ENCODE assay signal across 8 mouse cellular contexts in genomic region chr11:114852311-114853173, GRCm38 (mm10). TPM values are rescaled to one million over a fixed set of nuclear protein-coding genes. Genes with fewer than 3 reads are reported as not detected.
DNase-seq lines count a peak whose midpoint lies in the region; ATAC-seq and TF ChIP-seq lines count a peak whose summit lies in the region.

No protein-coding gene starts in this region.

- H3K27ac ChIP-seq in left cerebral cortex, adult 2 months = no peak overlapping the region; the same call in 1 of the 2 replicates
- H3K27ac ChIP-seq in embryonic facial prominence, embryonic 11.5 days (replicated peaks; ENCODE audit: low read depth, low read length) = peak overlapping the region; percentile 38
- peak overlapping the region; percentile 48; the same call in 1 of the 2 replicates for H3K27ac ChIP-seq in hindbrain, postnatal 0 days
- no peak overlapping the region for H3K27ac ChIP-seq in macrophage

- TF ChIP-seq CTCF in left cerebral cortex, adult 2 months (IDR thresholded peaks at IDR 0.05) = no peak
- no peak for TF ChIP-seq CTCF in hindbrain, postnatal 0 days (IDR thresholded peaks at IDR 0.05; ENCODE audit: low read depth)

- intact Hi-C loops in left cerebral cortex, adult 2 months (cut with DNase I) = loop anchor here (5.0 kb wide), 1 partner anchor 35 kb away; no protein-coding TSS in a partner anchor
- intact Hi-C loops in left cerebral cortex, postnatal 4 days (cut with DNase I) = no loop called here

- H3K36me3 ChIP-seq in embryonic facial prominence, embryonic 11.5 days (replicated peaks; ENCODE audit: control insufficient read depth, insufficient read depth, low read depth, low read length) = no peaks in the 10 kb centered on the region
- H3K36me3 ChIP-seq in hindbrain, postnatal 0 days (ENCODE audit: insufficient read depth, low read length) = no peaks in the 10 kb centered on the region
- no peaks in the 10 kb centered on the region for H3K36me3 ChIP-seq in macrophage (ENCODE audit: inconsistent target)

- no peaks in the 10 kb centered on the region for H3K27me3 ChIP-seq in embryonic facial prominence, embryonic 11.5 days (ENCODE audit: control insufficient read depth, insufficient read depth, low read length)
- peaks cover 15% of the 10 kb centered on the region for H3K27me3 ChIP-seq in hindbrain, postnatal 0 days (ENCODE audit: insufficient read depth, low read length)

- peak; percentile 40; the same call in 1 of the 2 replicates for ATAC-seq in embryonic facial prominence, embryonic 11.5 days (replicated peaks; ENCODE audit: insufficient number of reproducible peaks, low FRiP score, low TSS enrichment, low read depth)
- ATAC-seq in hindbrain, postnatal 0 days = no peak
- ATAC-seq in megakaryocyte-erythroid progenitor cell, adult 5-6 weeks (replicated peaks; ENCODE audit: low FRiP score, low TSS enrichment, poor library complexity, severe bottlenecking) = no peak

- peaks cover 11% of the 10 kb centered on the region for H3K4me1 ChIP-seq in embryonic facial prominence, embryonic 11.5 days (ENCODE audit: control insufficient read depth, insufficient read depth, low read length)
- H3K4me1 ChIP-seq in hindbrain, postnatal 0 days (ENCODE audit: insufficient read depth, low read length) = peaks cover 4% of the 10 kb centered on the region; the same call in 1 of the 2 replicates

- peak overlapping the region; percentile 96 for H3K4me2 ChIP-seq in embryonic facial prominence, embryonic 11.5 days (ENCODE audit: low read depth, low read length)
- H3K4me2 ChIP-seq in hindbrain, postnatal 0 days (ENCODE audit: low read depth, low read length) = peak overlapping the region; percentile 99

- peak overlapping the region; percentile 89 for H3K9ac ChIP-seq in embryonic facial prominence, embryonic 11.5 days (replicated peaks; ENCODE audit: low read length)
- H3K9ac ChIP-seq in hindbrain, postnatal 0 days (replicated peaks; ENCODE audit: low read length) = peak overlapping the region; percentile 58; the same call in 1 of the 2 replicates

- H3K9me3 ChIP-seq in embryonic facial prominence, embryonic 11.5 days (replicated peaks; ENCODE audit: control insufficient read depth, low read length) = no peaks in the 10 kb centered on the region
- no peaks in the 10 kb centered on the region for H3K9me3 ChIP-seq in hindbrain, postnatal 0 days (ENCODE audit: low read length)

- 1% methylated on average over 40 of the region's 40 CpGs for WGBS in embryonic facial prominence, embryonic 11.5 days
- WGBS in hindbrain, postnatal 0 days = 3% methylated on average over 40 of the region's 40 CpGs
- 9% methylated on average over 40 of the region's 40 CpGs for WGBS in macrophage (ENCODE audit: missing documents)

- H3K4me3 ChIP-seq in left cerebral cortex, adult 2 months = peak overlapping the region; percentile 51
- peak overlapping the region; percentile 74 for H3K4me3 ChIP-seq in embryonic facial prominence, embryonic 11.5 days (ENCODE audit: low read depth, low read length)
- peak overlapping the region; percentile 62 for H3K4me3 ChIP-seq in hindbrain, postnatal 0 days (ENCODE audit: low read length)
- H3K4me3 ChIP-seq in macrophage (ENCODE audit: inconsistent target) = peak overlapping the region; percentile 19; the same call in 1 of the 2 replicates

- no peak for DNase-seq in left cerebral cortex, adult 2 months (ENCODE audit: extremely low spot score in 1 of 2, low spot score in 2 of 2)
- DNase-seq in left cerebral cortex, postnatal 4 days = no peak
- DNase-seq in embryonic facial prominence, embryonic 11.5 days (ENCODE audit: low spot score) = peak; percentile 81
- peak; percentile 12 for DNase-seq in hindbrain, postnatal 0 days (ENCODE audit: low spot score)
- DNase-seq in urinary bladder, postnatal 10 days (ENCODE audit: low spot score) = no peak
- DNase-seq in layer of hippocampus, adult 9-11 months = no peak

- no peaks in the 10 kb centered on the region for H3K79me2 ChIP-seq in macrophage (ENCODE audit: inconsistent target)

RNA-seq across cellular contexts. Expression of gene Gprc5c, which starts 1.6 kb away (rescaled TPM):
- 1 to 10 TPM; 4.0 to 5.4 TPM for total RNA-seq in left cerebral cortex, adult 2 months (2021)
- 1 to 10 TPM; 4.9 to 5.6 TPM for total RNA-seq in left cerebral cortex, postnatal 4 days (2021)
- polyA plus RNA-seq in embryonic facial prominence, embryonic 11.5 days (2014; fragmentation: Nextera tagmentation; extraction: Ambion mirVana) = 31.5 and 36.4 TPM in 2 replicates
- 12.8 and 14.1 TPM in 2 replicates for total RNA-seq in hindbrain, postnatal 0 days (2014; rRNA removed)
- polyA plus RNA-seq in hindbrain, postnatal 0 days (2015; fragmentation: Nextera tagmentation; extraction: Ambion mirVana) = 7.5 and 7.8 TPM in 2 replicates
- total RNA-seq in macrophage (2018; cell fraction: chromatin; rRNA removed) = 10 to 100 TPM in 7 of 26 experiments, 1 to 10 TPM in 11, under 1 TPM in 4, not detected in 4; 0.29 to 37.9 (median 4.5) TPM
- 10 to 100 TPM in 13 of 26 experiments, 1 to 10 TPM in 1, under 1 TPM in 12; 0.25 to 28.6 (median 6.9) TPM for total RNA-seq in macrophage (2018; cell fraction: cytosol; rRNA removed)
- total RNA-seq in macrophage (2018; cell fraction: nucleus; rRNA removed) = 10 to 100 TPM in 12 of 26 experiments, 1 to 10 TPM in 7, under 1 TPM in 7; 0.29 to 35.6 (median 4.1) TPM
- polyA plus RNA-seq in macrophage (2018) = 1.8 to 17.4 TPM (median 8.2 TPM) in 3 replicates
- total RNA-seq in megakaryocyte-erythroid progenitor cell, adult 5-6 weeks (2014; fragmentation: Nextera tagmentation) = not detected in 2 replicates
- not detected in 2 replicates for total RNA-seq in megakaryocyte-erythroid progenitor cell, adult 5-6 weeks (2017)

RNA-seq across cellular contexts. Expression of gene Cd300a, which starts 37.3 kb away (rescaled TPM):
- under 1 TPM; 0.56 to 0.84 TPM for total RNA-seq in left cerebral cortex, adult 2 months (2021)
- total RNA-seq in left cerebral cortex, postnatal 4 days (2021) = under 1 TPM; 0.44 to 0.54 TPM
- 0.85 and 1.4 TPM in 2 replicates for polyA plus RNA-seq in embryonic facial prominence, embryonic 11.5 days (2014; fragmentation: Nextera tagmentation; extraction: Ambion mirVana)
- total RNA-seq in hindbrain, postnatal 0 days (2014; rRNA removed) = 1.1 and 2.6 TPM in 2 replicates
- 1.4 and 1.5 TPM in 2 replicates for polyA plus RNA-seq in hindbrain, postnatal 0 days (2015; fragmentation: Nextera tagmentation; extraction: Ambion mirVana)
- 100 to 1,000 TPM in 7 of 26 experiments, 10 to 100 TPM in 17, 1 to 10 TPM in 2; 8.5 to 217 (median 67.0) TPM for total RNA-seq in macrophage (2018; cell fraction: chromatin; rRNA removed)
- 100 to 1,000 TPM in 13 of 26 experiments, 10 to 100 TPM in 13; 51.2 to 210 (median 105) TPM for total RNA-seq in macrophage (2018; cell fraction: cytosol; rRNA removed)
- total RNA-seq in macrophage (2018; cell fraction: nucleus; rRNA removed) = 100 to 1,000 TPM in 14 of 26 experiments, 10 to 100 TPM in 12; 31.5 to 304 (median 108) TPM
- 86.9 to 197 TPM (median 152 TPM) in 3 replicates for polyA plus RNA-seq in macrophage (2018)
- total RNA-seq in megakaryocyte-erythroid progenitor cell, adult 5-6 weeks (2014; fragmentation: Nextera tagmentation) = 0.52 and 1.9 TPM in 2 replicates
- total RNA-seq in megakaryocyte-erythroid progenitor cell, adult 5-6 weeks (2017) = 1.3 and 5.7 TPM in 2 replicates

RNA-seq across cellular contexts. Expression of gene Gpr142, which starts 53.8 kb away (rescaled TPM):
- total RNA-seq in left cerebral cortex, adult 2 months (2021) = not detected
- total RNA-seq in left cerebral cortex, postnatal 4 days (2021) = not detected
- polyA plus RNA-seq in embryonic facial prominence, embryonic 11.5 days (2014; fragmentation: Nextera tagmentation; extraction: Ambion mirVana) = not detected in 2 replicates
- total RNA-seq in hindbrain, postnatal 0 days (2014; rRNA removed) = 0.58 TPM in 1 of 2 replicates, not detected in the other
- not detected in 2 replicates for polyA plus RNA-seq in hindbrain, postnatal 0 days (2015; fragmentation: Nextera tagmentation; extraction: Ambion mirVana)
- total RNA-seq in macrophage (2018; cell fraction: chromatin; rRNA removed) = not detected
- total RNA-seq in macrophage (2018; cell fraction: cytosol; rRNA removed) = not detected
- not detected for total RNA-seq in macrophage (2018; cell fraction: nucleus; rRNA removed)
- not detected in 3 replicates for polyA plus RNA-seq in macrophage (2018)
- total RNA-seq in megakaryocyte-erythroid progenitor cell, adult 5-6 weeks (2014; fragmentation: Nextera tagmentation) = not detected in 2 replicates
- not detected in 2 replicates for total RNA-seq in megakaryocyte-erythroid progenitor cell, adult 5-6 weeks (2017)

RNA-seq across cellular contexts. Expression of gene Btbd17, which starts 56.8 kb away (rescaled TPM):
- total RNA-seq in left cerebral cortex, adult 2 months (2021) = 10 to 100 TPM; 29.5 to 29.8 TPM
- 10 to 100 TPM; 12.5 to 14.7 TPM for total RNA-seq in left cerebral cortex, postnatal 4 days (2021)
- polyA plus RNA-seq in embryonic facial prominence, embryonic 11.5 days (2014; fragmentation: Nextera tagmentation; extraction: Ambion mirVana) = 9.5 and 9.8 TPM in 2 replicates
- total RNA-seq in hindbrain, postnatal 0 days (2014; rRNA removed) = 84.6 and 94.0 TPM in 2 replicates
- polyA plus RNA-seq in hindbrain, postnatal 0 days (2015; fragmentation: Nextera tagmentation; extraction: Ambion mirVana) = 30.4 and 31.1 TPM in 2 replicates
- not detected for total RNA-seq in macrophage (2018; cell fraction: chromatin; rRNA removed)
- total RNA-seq in macrophage (2018; cell fraction: cytosol; rRNA removed) = under 1 TPM in 3 of 26 experiments, not detected in 23; 0.09 to 0.39 (median 0.13) TPM
- total RNA-seq in macrophage (2018; cell fraction: nucleus; rRNA removed) = under 1 TPM in 1 of 26 experiments, not detected in 25; 0.91 TPM
- not detected in 3 replicates for polyA plus RNA-seq in macrophage (2018)
- not detected in 2 replicates for total RNA-seq in megakaryocyte-erythroid progenitor cell, adult 5-6 weeks (2014; fragmentation: Nextera tagmentation)
- not detected in 2 replicates for total RNA-seq in megakaryocyte-erythroid progenitor cell, adult 5-6 weeks (2017)

Comparison
In these comparisons a context has a peak if more than half of its experiments do, and no peak if none do; other contexts are left out.
1. DNase-seq: peak in embryonic facial prominence, embryonic 11.5 days (single experiment) and hindbrain, postnatal 0 days (single experiment); none in left cerebral cortex, adult 2 months (0 of 2), left cerebral cortex, postnatal 4 days (single experiment), urinary bladder, postnatal 10 days (single experiment) and layer of hippocampus, adult 9-11 months (single experiment).
2. H3K27ac ChIP-seq: peak in embryonic facial prominence, embryonic 11.5 days (single experiment) and hindbrain, postnatal 0 days (single experiment); none in left cerebral cortex, adult 2 months (single experiment) and macrophage (single experiment).
3. H3K4me3 ChIP-seq: peak in every context shown above with its lines; median percentile 74 in embryonic facial prominence, embryonic 11.5 days; 62 in hindbrain, postnatal 0 days; 51 in left cerebral cortex, adult 2 months; 19 in macrophage.
4. RNA of gene Gprc5c, which starts 1.6 kb away (total RNA-seq): 12.8 to 14.1 TPM in hindbrain, postnatal 0 days, 4.9 to 5.6 TPM in left cerebral cortex, postnatal 4 days and 4.0 to 5.4 TPM in left cerebral cortex, adult 2 months; not detected in megakaryocyte-erythroid progenitor cell, adult 5-6 weeks; every median in the first group is over 4 times any median in the second.